9 mouse cellular contexts compared by ENCODE assay signal in the genomic region with DNA sequence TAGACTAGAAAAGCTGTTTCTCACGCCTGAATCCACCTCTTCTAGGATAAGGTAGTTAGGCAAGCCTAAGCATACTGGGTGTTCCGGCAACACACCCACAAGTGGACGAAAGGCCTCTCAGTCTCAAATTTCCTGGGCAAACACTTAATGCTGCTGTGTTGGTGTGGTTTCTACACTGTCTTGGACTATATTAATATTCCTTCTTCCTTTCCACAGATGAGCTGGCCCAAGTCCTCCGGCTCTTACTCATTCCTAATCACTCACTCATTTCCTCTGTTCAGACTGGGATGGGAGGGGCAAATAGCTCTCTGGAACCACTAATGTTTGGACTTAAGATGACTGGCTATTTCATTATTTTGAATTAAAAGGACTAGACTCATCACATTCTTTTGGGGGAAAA.
A peak's percentile ranks its signal among the peaks of the same experiment; 100 is the strongest.
DNase-seq lines count a peak whose midpoint lies in the region; ATAC-seq and TF ChIP-seq lines count a peak whose summit lies in the region.
"Had no signal": no experiment of that assay in that cellular context is flagged by ENCODE, and none has a peak within 500 bp of the region (broad histone marks: within the 10 kb centered on the region; RNA-seq: fewer than 3 reads in every experiment).

No protein-coding gene starts in this region.

- no peaks in the 10 kb centered on the region; the same call in 1 of the 2 replicates for H3K4me1 ChIP-seq in neural tube, embryonic 14.5 days (ENCODE audit: control insufficient read depth, insufficient read depth, low read length)
- H3K4me1 ChIP-seq in neural tube, embryonic 15.5 days = peaks cover 5% of the 10 kb centered on the region
- no peaks in the 10 kb centered on the region for H3K4me1 ChIP-seq in kidney, postnatal 0 days (replicated peaks; ENCODE audit: insufficient read depth, low read length)
- H3K4me1 ChIP-seq in stomach, embryonic 15.5 days = peaks cover 11% of the 10 kb centered on the region; the same call in 1 of the 2 replicates
- no peaks in the 10 kb centered on the region for H3K4me1 ChIP-seq in forebrain, embryonic 16.5 days (replicated peaks; ENCODE audit: control insufficient read depth, insufficient read depth, low read length)

- no peaks in the 10 kb centered on the region for H3K9me3 ChIP-seq in neural tube, embryonic 14.5 days (ENCODE audit: control insufficient read depth, low read length)
- H3K9me3 ChIP-seq in neural tube, embryonic 15.5 days (replicated peaks) = no peaks in the 10 kb centered on the region
- no peaks in the 10 kb centered on the region for H3K9me3 ChIP-seq in kidney, postnatal 0 days (replicated peaks; ENCODE audit: low read length)
- H3K9me3 ChIP-seq in stomach, embryonic 15.5 days = no peaks in the 10 kb centered on the region
- H3K9me3 ChIP-seq in forebrain, embryonic 16.5 days (ENCODE audit: control insufficient read depth, low read length) = no peaks in the 10 kb centered on the region

- no peak for ATAC-seq in neural tube, embryonic 14.5 days (ENCODE audit: low read depth)
- ATAC-seq in neural tube, embryonic 15.5 days (ENCODE audit: low FRiP score) = no peak
- ATAC-seq in kidney, postnatal 0 days (replicated peaks; ENCODE audit: low FRiP score, low read depth) = no peak
- peak; percentile 59; the same call in 1 of the 2 replicates for ATAC-seq in stomach, embryonic 15.5 days (ENCODE audit: insufficient read depth, low FRiP score, low read depth)
- no peak for ATAC-seq in forebrain, embryonic 16.5 days

- 49% methylated on average over 4 of the region's 4 CpGs for WGBS in neural tube, embryonic 14.5 days
- WGBS in neural tube, embryonic 15.5 days = 44% methylated on average over 4 of the region's 4 CpGs
- 21% methylated on average over 4 of the region's 4 CpGs for WGBS in kidney, postnatal 0 days
- 42% methylated on average over 4 of the region's 4 CpGs for WGBS in stomach, embryonic 15.5 days
- WGBS in forebrain, embryonic 16.5 days = 37% methylated on average over 4 of the region's 4 CpGs

- no peak overlapping the region for H3K4me2 ChIP-seq in neural tube, embryonic 14.5 days (ENCODE audit: low read depth, low read length)
- H3K4me2 ChIP-seq in neural tube, embryonic 15.5 days = no peak overlapping the region
- no peak overlapping the region for H3K4me2 ChIP-seq in kidney, postnatal 0 days (ENCODE audit: low read length)
- no peak overlapping the region for H3K4me2 ChIP-seq in stomach, embryonic 15.5 days
- no peak overlapping the region for H3K4me2 ChIP-seq in forebrain, embryonic 16.5 days (ENCODE audit: low read length)

- H3K36me3 ChIP-seq in neural tube, embryonic 14.5 days (ENCODE audit: control insufficient read depth, insufficient read depth, low read length) = no peaks in the 10 kb centered on the region
- no peaks in the 10 kb centered on the region for H3K36me3 ChIP-seq in neural tube, embryonic 15.5 days
- no peaks in the 10 kb centered on the region for H3K36me3 ChIP-seq in kidney, postnatal 0 days (ENCODE audit: insufficient read depth, low read length)
- H3K36me3 ChIP-seq in stomach, embryonic 15.5 days = no peaks in the 10 kb centered on the region
- H3K36me3 ChIP-seq in forebrain, embryonic 16.5 days (ENCODE audit: control insufficient read depth, insufficient read depth) = no peaks in the 10 kb centered on the region

- peak; percentile 79 to 90 for DNase-seq in heart, adult 18-20 months
- peak; percentile 87 for DNase-seq in kidney, postnatal 0 days (ENCODE audit: low spot score)
- DNase-seq in ovary, postnatal 36 days (ENCODE audit: low spot score) = no peak
- no peak for DNase-seq in cerebellum, adult 9-10 months

- no peak overlapping the region for H3K4me3 ChIP-seq in neural tube, embryonic 14.5 days (ENCODE audit: low read depth, low read length)
- no peak overlapping the region for H3K4me3 ChIP-seq in neural tube, embryonic 15.5 days (replicated peaks)
- H3K4me3 ChIP-seq in kidney, postnatal 0 days (replicated peaks; ENCODE audit: low read depth, low read length) = no peak overlapping the region
- no peak overlapping the region for H3K4me3 ChIP-seq in stomach, embryonic 15.5 days (replicated peaks)
- H3K4me3 ChIP-seq in forebrain, embryonic 16.5 days (replicated peaks; ENCODE audit: low read length) = no peak overlapping the region

- H3K9ac ChIP-seq in neural tube, embryonic 14.5 days (replicated peaks; ENCODE audit: low read depth, low read length) = no peak overlapping the region
- H3K9ac ChIP-seq in neural tube, embryonic 15.5 days (replicated peaks) = no peak overlapping the region
- H3K9ac ChIP-seq in kidney, postnatal 0 days (ENCODE audit: low read depth, low read length) = no peak overlapping the region
- H3K9ac ChIP-seq in stomach, embryonic 15.5 days = no peak overlapping the region
- H3K9ac ChIP-seq in forebrain, embryonic 16.5 days (replicated peaks; ENCODE audit: low read depth, low read length) = no peak overlapping the region
- H3K9ac ChIP-seq: liver, embryonic 14.5 days had no signal

- peak overlapping the region; percentile 8; the same call in 1 of the 2 replicates for H3K27ac ChIP-seq in neural tube, embryonic 14.5 days (ENCODE audit: low read depth, low read length)
- no peak overlapping the region; the same call in 1 of the 2 replicates for H3K27ac ChIP-seq in neural tube, embryonic 15.5 days (replicated peaks)
- peak overlapping the region; percentile 87 for H3K27ac ChIP-seq in kidney, postnatal 0 days
- H3K27ac ChIP-seq in stomach, embryonic 15.5 days = peak overlapping the region; percentile 90
- no peak overlapping the region; the same call in 1 of the 2 replicates for H3K27ac ChIP-seq in forebrain, embryonic 16.5 days (ENCODE audit: low read length)
- H3K27ac ChIP-seq: liver, embryonic 14.5 days had no signal

- no peaks in the 10 kb centered on the region for H3K27me3 ChIP-seq in neural tube, embryonic 14.5 days (ENCODE audit: control insufficient read depth, insufficient read depth, low read length)
- H3K27me3 ChIP-seq in neural tube, embryonic 15.5 days (replicated peaks) = no peaks in the 10 kb centered on the region
- H3K27me3 ChIP-seq in kidney, postnatal 0 days (ENCODE audit: insufficient read depth, low read length) = no peaks in the 10 kb centered on the region
- no peaks in the 10 kb centered on the region for H3K27me3 ChIP-seq in stomach, embryonic 15.5 days (replicated peaks)
- H3K27me3 ChIP-seq in forebrain, embryonic 16.5 days (replicated peaks; ENCODE audit: control insufficient read depth, insufficient read depth, low read length) = no peaks in the 10 kb centered on the region

- no peak for TF ChIP-seq CTCF in kidney, postnatal 0 days (IDR thresholded peaks at IDR 0.05; ENCODE audit: low read depth)

Comparison
In these comparisons a context has a peak if more than half of its experiments do, and no peak if none do; other contexts are left out.
1. H3K27ac ChIP-seq: peak in neural tube, embryonic 14.5 days (single experiment), kidney, postnatal 0 days (single experiment) and stomach, embryonic 15.5 days (single experiment); none in neural tube, embryonic 15.5 days (single experiment) and forebrain, embryonic 16.5 days (single experiment).
2. DNase-seq: peak in heart, adult 18-20 months (2 of 2) and kidney, postnatal 0 days (single experiment); none in ovary, postnatal 36 days (single experiment) and cerebellum, adult 9-10 months (single experiment).